Mouse (Mus musculus) gastrocnemius, adult 8-10 months (tissue): ENCODE results near the gene Lypd3. TPM values are rescaled to one million over a fixed set of nuclear protein-coding genes. Genes with fewer than 3 reads are reported as not detected.
A peak's percentile ranks its signal among the peaks of the same experiment; 100 is the strongest.

Source experiments
- DNase-seq, 2 experiments: peaks; one replicate each; pipeline ENCODE4 v3.0.0; 2022; ENCODE audit warnings: low spot score in 2 of 2
- total RNA-seq, 4 experiments: library from RNA; stranded (reverse); gene quantifications; 2 replicates each; pipeline ENCODE4 v1.2.4; 2022

Lypd3 gene
- total RNA-seq = not detected

- no peak for DNase-seq
These were observed at the start of gene Lypd3 for GRCm38 (mm10) chr7:24636264-24636663. Gene Lypd3 (plus strand): TSS chr7:24636550.

- DNase-seq = no peak
These were observed 49.5 kb upstream of the Lypd3 start for GRCm38 (mm10) chr7:24586828-24587227.

GRCm38 (mm10) chr7:24587330-24588105 lies 48.8 kb upstream of the Lypd3 start, which contains the start of the genes Ethe1 and Zfp575:
Gene Ethe1 (plus strand): TSS chr7:24587543.
Gene Zfp575 (minus strand): TSS chr7:24587641.
- no peak for DNase-seq

- no peak for DNase-seq
These were observed 48.0 kb upstream of the Lypd3 start for GRCm38 (mm10) chr7:24588336-24588735.

GRCm38 (mm10) chr7:24591735-24592134 lies 44.6 kb upstream of the Lypd3 start:
- no peak for DNase-seq

- no peak for DNase-seq
These were observed 44.2 kb upstream of the Lypd3 start for GRCm38 (mm10) chr7:24592163-24592562.

GRCm38 (mm10) chr7:24592781-24593180 lies 43.6 kb upstream of the Lypd3 start:
- DNase-seq = no peak

GRCm38 (mm10) chr7:24593621-24594308 lies 42.6 kb upstream of the Lypd3 start:
- peak; percentile 59 to 62 for DNase-seq

GRCm38 (mm10) chr7:24594309-24594803 lies 42.0 kb upstream of the Lypd3 start:
- no peak for DNase-seq

- no peak for DNase-seq
These were observed 40.9 kb upstream of the Lypd3 start for GRCm38 (mm10) chr7:24595464-24595863.

GRCm38 (mm10) chr7:24598121-24598520 lies 38.2 kb upstream of the Lypd3 start:
- DNase-seq = no peak

GRCm38 (mm10) chr7:24599211-24600067 lies 36.9 kb upstream of the Lypd3 start:
- no peak for DNase-seq

GRCm38 (mm10) chr7:24600941-24601597 lies 35.3 kb upstream of the Lypd3 start:
- peak; percentile 88 to 90 for DNase-seq

GRCm38 (mm10) chr7:24605561-24605960 lies 30.8 kb upstream of the Lypd3 start:
- no peak for DNase-seq

- no peak for DNase-seq
These were observed 30.3 kb upstream of the Lypd3 start for GRCm38 (mm10) chr7:24606046-24606445.

- peak in 1 of 2 experiments; percentile 28 for DNase-seq
These were observed 28.3 kb upstream of the Lypd3 start for GRCm38 (mm10) chr7:24608017-24608416.

GRCm38 (mm10) chr7:24608561-24608960 lies 27.8 kb upstream of the Lypd3 start:
- no peak for DNase-seq

GRCm38 (mm10) chr7:24610144-24610878 lies 26.0 kb upstream of the Lypd3 start, which contains the start of gene Phldb3:
Gene Phldb3 (plus strand): TSS chr7:24610763.
- no peak for DNase-seq

GRCm38 (mm10) chr7:24610879-24611494 lies 25.4 kb upstream of the Lypd3 start:
- DNase-seq = peak; percentile 84 to 85

GRCm38 (mm10) chr7:24611709-24612108 lies 24.6 kb upstream of the Lypd3 start:
- no peak for DNase-seq
